Mouse (Mus musculus) kidney, adult 2 months (tissue): ENCODE data around the gene Ripor2.

Experiments
- CTCF ChIP-seq: fragments of 200-500 bp; conservative IDR thresholded peaks from 2 replicates; pipeline ENCODE4 v1.5.1; 2011; ENCODE audit warnings: low read depth, mild to moderate bottlenecking, control low read depth, low read length, moderate library complexity, mixed read lengths; ENCODE audit not compliant: insufficient read depth, insufficient read length
- POLR2A ChIP-seq: fragments of 200-500 bp; IDR thresholded peaks from one replicate; pipeline ENCODE4 v1.6.1; 2011; ENCODE audit warnings: low read depth, low read length, control low read depth

- no peak for TF ChIP-seq CTCF
- TF ChIP-seq POLR2A = no peak
These were observed 159.0 kb downstream of the Ripor2 start, which contains the start of gene Armh2 for GRCm38 (mm10) chr13:24741028-24741427.
